Mouse (Mus musculus): ENCODE results near the gene Cpt1b.

Cpt1b gene

DNA sequence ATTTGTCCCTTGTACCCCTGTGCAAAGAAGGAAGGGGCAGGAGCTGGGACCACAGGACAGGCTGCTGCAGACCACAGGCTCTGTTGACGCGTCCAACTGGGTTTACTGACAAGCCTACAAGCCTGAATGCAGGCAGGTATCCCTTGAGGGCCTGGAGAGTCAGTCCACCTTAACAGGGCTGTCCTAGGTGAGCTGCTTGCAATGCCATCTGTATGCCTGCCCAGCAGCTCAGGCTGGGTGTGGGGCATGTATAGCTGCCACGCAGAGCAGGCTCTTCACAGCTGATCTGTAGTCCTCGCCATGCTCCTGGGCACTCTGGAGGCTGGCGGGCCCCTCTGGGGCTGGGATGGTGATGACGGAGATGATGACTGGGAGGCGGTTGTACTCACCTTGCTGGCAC, 41.0 kb downstream of the Cpt1b start, which contains the start of gene Klhdc7b:
TSS of gene Klhdc7b (plus strand) at position 301 of the 400 bp plus-strand sequence.
- no peak for DNase-seq (ENCODE audit: inconsistent age in 2 of 2, low spot score in 1 of 2)

DNA sequence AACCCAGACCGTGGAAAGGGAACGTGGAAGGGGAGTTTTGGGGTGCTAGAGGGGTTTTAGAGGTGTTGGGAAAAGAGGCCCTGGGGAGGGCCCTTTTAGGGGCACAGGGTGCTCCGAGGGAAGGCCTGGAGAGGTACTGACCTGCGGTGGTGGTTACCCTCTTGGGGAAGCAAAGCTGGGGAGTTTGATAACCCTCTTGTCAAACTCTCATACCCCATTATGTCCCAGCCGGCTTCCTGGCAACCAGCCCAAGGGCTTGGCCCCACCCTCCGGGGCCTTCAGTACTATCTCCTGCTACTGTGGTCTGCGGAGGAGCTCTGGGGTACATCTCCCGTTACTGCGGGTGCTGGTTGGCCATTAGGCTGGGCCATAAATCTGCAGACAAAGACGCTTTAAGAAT, 46.2 kb downstream of the Cpt1b start:
- DNase-seq (ENCODE audit: inconsistent age in 2 of 2, low spot score in 1 of 2), result peak in 1 of 2 experiments; percentile 42

DNA sequence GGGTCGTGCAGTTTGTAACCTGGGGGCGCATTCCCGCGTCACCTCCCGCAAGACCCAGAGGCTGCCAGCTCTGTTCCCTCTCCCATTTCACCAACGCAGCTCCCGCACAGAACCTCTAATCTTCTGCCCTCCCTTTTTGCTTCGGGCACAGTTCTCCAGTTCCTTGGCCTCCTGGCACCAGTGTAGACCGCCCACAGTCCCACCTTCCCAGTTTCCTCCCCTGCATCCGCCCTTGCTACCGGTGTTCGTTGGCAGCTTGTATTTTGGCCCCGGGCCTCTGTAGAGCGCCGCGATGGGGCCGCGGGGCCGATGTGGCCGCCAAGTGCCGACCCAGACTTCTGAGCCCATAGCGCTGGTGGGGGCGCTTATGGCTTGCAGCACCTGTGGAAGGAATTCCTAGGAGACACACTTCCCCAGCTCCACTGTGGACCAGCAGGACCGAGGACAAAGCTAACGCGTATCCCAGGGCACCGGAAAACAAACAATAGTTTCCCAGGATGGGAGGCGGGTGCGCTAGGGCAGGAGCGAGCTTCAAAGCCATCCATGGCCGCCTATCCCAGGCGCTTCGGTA, 46.7 kb downstream of the Cpt1b start, which contains the start of gene Odf3b:
TSS of gene Odf3b (minus strand) at position 452 of the 571 bp plus-strand sequence.
- DNase-seq (ENCODE audit: inconsistent age in 2 of 2, low spot score in 1 of 2), result peak; percentile 19 to 56

DNA sequence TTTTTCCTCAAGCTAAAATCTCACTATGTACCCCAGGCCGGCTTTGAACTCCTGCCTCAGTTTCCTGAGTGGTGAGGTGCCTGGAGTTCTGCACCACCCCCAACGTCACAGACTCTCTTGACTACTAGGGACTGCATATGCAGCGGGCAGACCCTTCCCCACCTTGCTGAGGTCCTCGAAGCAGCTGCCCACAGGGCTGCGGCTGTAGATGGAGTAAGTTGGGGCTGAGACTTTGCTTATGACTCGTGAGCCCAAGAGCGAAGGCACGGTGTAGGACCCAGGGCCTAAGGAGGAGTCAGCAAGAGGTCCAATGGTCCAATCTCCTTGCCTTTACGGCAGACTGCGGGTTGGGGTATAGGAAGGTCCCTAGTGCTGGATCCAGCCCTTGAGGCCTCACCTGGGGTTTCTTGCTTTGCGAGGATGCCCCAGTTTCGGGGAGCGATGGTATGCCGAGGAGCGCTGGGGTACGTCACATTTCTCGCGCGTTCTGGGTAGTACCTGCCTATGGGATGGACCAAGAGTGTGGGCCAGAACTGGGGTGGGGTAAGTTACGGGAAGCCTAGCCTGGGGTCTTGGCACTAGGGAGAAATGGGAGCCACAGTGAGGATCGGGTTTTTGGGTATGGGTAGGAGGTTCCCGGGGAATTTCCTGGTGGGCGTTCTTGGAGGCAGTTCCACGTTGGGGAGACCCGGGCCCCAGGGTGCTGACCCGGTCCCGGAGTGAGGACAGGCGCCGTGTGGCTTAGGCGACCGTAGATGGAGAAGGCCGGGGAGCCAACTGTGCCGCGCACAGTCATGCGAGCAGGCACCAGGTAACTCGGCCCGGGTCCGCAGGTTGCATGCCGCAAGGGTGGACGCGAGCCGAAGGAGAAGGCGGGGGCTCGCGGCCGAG, 47.5 kb downstream of the Cpt1b start:
- DNase-seq (ENCODE audit: inconsistent age in 2 of 2, low spot score in 1 of 2), result no peak

DNA sequence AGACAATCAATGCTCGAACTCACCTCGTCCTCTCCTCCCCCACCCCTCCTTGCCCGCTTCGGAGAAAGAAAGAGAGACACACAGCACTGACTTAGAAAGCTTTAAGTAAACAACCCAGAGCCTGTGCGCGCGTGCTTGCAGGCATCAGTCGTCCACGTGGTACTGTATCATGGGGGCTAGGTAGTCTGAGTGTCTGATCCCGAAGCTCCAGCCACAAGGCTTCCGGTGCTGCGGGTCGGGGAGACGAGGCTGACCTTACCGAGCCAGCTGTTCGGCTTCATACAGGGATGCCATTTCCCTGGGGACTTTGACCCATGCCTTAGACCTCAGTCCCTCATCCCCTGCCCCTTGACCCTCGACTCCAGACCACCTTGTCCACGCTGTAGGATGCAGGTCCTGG, 48.3 kb downstream of the Cpt1b start:
- peak in 1 of 2 experiments; percentile 19 for DNase-seq (ENCODE audit: inconsistent age in 2 of 2, low spot score in 1 of 2)

DNA sequence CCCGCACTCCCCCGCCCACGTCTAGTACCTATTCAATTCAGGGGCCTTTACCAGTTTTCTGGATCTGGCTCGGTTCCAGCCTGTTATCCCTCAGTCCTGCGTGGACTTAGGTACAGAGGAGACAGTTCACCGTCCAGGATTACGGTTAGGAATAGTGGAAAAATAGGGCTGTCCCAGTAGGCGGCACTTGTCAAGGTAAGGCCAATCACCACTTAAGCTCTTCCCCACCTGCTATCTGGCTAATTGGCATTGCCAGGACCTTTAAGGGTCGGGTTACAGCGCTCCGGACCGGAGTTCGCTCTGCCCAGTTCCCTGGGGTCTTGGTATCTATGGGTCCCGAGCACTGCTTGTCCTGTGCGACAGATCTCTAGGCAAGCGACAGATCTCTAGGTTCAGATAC, 48.7 kb downstream of the Cpt1b start, which contains the start of gene Tymp:
TSS of gene Tymp (minus strand) at position 83 of the 400 bp plus-strand sequence.
- peak in 1 of 2 experiments; percentile 24 for DNase-seq (ENCODE audit: inconsistent age in 2 of 2, low spot score in 1 of 2)

DNA sequence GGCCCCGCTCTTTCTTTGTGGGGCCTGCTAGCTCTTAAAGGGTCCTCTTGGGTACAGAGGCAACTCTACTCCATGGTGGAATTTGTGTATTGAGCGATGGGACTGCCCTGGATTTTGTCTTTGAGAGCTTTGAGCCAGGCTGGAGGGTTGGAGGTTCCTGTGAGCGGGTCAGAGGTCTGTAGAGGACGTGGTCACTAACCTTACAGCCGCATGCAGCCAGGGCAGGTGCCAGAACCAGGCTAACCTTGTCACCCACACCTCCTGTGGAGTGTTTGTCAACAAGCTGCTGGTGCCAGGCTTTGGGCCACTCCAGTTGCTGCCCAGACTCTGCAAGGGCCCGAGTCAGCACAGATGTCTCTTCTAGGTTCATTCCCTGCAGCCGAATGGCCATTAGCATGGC, 49.6 kb downstream of the Cpt1b start:
- peak in 1 of 2 experiments; percentile 20 for DNase-seq (ENCODE audit: inconsistent age in 2 of 2, low spot score in 1 of 2)

DNA sequence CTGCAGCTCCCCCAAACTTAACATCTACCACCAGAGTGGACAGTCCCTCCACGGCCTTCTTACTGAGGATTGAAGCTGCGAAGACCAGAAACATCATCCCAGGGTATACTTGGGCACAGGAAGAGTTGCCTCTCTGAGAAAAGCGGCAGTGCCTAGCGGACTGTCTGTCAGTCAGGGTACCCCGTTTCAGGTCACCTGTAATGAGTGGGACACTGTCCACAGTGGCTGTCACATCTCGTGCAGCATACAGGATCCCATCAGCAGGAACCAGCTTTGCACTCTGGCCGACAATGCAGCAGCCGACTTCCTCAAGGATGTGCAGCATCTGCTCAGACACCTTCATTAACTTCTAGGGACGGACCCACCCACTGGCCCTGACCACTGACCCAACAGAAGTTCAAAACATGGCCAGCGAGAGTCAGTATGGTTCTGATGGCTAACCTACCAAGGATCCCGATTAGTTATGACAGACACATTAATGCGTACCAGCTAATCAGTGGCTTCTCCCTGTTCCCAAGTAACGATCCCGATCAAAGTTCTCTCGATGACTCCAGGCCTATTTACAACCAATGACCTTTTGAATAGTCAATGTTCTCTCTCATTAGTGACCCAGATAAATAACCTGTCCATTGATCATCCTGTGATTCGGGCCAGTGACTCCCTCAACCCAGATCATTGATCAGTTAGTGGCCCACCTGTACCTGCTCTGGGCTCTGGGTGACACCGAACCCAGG, 50.7 kb downstream of the Cpt1b start:
- DNase-seq (ENCODE audit: inconsistent age in 2 of 2, low spot score in 1 of 2), result peak in 1 of 2 experiments; percentile 36

DNA sequence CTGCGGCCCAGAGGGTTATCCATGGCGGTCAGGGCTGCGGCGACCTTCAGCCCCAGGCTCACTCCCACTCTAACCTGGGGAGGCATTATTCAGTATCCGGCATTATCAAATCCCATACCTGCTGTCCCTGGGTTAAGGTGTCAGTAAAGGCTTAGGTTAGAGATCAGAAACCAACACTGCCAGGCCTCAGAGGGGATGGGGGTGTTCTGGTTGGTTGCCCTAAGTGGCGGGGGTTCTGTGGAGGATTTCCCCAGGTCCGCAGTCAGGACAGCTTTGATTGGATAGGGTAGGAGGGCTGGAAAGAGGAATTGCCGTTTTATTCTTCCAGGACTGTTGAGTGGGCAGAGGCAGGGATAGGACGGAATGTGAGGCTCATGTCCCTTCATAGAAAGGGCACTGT, 51.3 kb downstream of the Cpt1b start:
- no peak for DNase-seq (ENCODE audit: inconsistent age in 2 of 2, low spot score in 1 of 2)

DNA sequence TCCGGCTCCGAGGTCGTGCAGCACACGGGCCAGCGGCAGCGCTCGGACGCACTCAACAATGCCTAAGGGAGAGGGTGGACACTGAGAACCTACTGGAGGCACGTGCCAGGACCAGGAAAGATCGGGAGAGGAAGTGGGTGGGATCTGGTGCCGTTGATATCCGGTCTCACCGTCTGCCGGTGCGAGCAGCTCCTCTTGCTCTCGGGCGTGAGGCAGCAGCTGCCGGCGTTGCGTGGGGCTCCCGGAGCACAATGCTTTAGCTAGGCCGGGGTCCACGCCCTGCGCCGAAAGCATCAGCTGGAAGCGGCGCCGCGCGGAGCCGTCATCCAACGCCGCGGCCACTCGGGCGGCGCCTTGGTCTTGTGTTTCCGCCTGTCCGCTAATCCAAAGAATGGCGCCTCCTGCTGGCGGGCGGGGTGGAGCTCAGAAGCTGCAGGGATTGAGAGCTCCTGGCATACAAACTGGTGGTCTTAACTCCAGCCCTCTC, 51.9 kb downstream of the Cpt1b start, which contains the start of gene Sco2:
TSS of gene Sco2 (minus strand) at position 85 of the 487 bp plus-strand sequence.
- DNase-seq (ENCODE audit: inconsistent age in 2 of 2, low spot score in 1 of 2), result peak; percentile 92 to 98

DNA sequence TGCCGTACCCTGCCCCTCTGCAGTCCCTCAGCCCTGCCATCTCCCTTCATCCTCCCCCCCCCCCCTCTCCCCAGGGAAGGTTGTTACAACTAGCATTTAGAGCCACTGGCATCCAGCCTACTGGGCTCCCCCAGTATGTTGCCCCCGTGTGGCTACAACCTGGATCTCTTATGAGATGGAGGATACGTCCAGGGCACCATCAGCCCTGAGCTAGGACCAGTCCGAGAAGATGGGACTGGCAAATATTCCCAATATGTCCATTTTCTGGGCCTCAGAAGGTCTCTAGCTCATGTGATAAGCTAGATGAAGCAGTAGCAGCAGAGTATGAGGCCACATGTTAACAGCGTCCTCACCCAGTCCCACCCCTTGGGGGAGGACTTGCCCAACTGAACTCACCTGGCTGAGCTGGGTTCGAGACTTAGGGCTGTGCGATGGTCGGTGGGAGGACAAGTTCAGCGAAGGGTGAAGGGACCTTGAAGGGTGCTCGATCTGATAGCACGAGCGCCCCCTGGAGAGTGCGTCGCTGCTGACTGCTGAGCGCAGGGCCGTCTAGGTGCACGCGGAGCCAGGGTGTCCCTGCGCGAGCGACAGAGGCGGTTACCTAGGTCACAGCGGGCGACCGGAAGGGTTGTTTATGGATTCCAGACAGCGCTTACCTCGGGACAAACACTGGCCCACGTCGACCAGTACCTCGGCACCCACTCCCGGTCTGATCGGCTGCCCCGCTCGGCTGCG, 52.5 kb downstream of the Cpt1b start:
- DNase-seq (ENCODE audit: inconsistent age in 2 of 2, low spot score in 1 of 2), result peak; percentile 91 to 96

DNA sequence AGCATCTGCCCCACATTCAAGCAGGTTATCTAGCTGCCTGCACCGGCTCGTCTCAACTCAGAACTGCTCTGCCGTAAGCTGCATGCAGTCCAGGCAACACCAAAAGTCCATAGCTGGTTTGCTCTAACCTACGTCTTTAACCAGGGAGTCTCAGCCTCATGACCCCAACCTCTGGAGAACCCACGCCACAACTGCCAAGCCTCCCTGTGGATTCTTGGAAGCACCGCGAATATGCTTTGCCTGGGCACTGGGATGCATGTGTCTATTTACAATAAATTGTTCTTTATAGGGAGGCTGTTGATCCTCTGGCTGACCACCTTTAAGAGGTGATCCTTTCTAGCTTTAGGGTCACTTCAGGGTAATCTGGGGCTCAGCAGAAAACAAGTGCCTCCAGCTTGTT, 53.1 kb downstream of the Cpt1b start:
- peak in 1 of 2 experiments; percentile 54 for DNase-seq (ENCODE audit: inconsistent age in 2 of 2, low spot score in 1 of 2)

DNA sequence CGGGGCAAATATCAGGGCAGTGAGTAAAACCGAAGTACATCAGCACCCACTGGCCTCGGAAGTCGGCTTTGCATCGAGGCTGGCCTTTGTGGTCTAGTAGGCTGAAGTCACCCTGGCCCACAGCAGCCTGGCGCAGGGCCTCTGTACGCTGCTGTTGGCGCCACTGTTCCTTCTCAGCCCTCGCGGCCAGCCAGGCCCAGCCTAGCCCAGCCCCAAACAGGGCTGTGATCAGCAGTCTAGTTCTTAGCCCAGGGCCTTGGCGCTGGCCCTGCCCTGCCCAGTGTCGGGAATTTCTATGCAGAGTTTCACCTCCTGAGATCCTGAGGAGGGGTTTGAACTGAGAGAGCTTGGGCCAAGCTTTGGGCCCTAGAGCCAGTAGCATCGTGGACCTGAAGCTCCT, 53.6 kb downstream of the Cpt1b start:
- peak in 1 of 2 experiments; percentile 29 for DNase-seq (ENCODE audit: inconsistent age in 2 of 2, low spot score in 1 of 2)
